Mouse (Mus musculus) G1E (cell line): ENCODE data around the gene Dock7.

Experiments
- CTCF ChIP-seq: IDR thresholded peaks from 2 replicates; pipeline ENCODE4 v1.5.1; 2012; ENCODE audit warnings: low read depth, low read length, inconsistent platforms, mixed read lengths
- GATA1 ChIP-seq: IDR thresholded peaks from 2 replicates; pipeline ENCODE4 v1.6.1; 2012; ENCODE audit warnings: borderline replicate concordance, low read length, inconsistent platforms, mixed read lengths

- TF ChIP-seq CTCF (no peak), GATA1 (no peak)
Measured at GRCm38 (mm10) chr4:99028377-99028776, 92.3 kb downstream of the Dock7 start.
